Mouse (Mus musculus) splenic B cell, adult 2 months (primary cell): ENCODE measurements around the gene Tmem259.

ENCODE experiments used
- DNase-seq: peaks from one replicate; pipeline ENCODE4 v3.0.0-alpha.2; 2011; ENCODE audit warnings: low read depth, low spot score
- H3K27me3 ChIP-seq: 2 replicates; pipeline ENCODE4 v1.6.1; 2012; ENCODE audit warnings: mild to moderate bottlenecking, low read length, moderate library complexity, mixed read lengths; ENCODE audit not compliant: control insufficient read depth, poor library complexity, insufficient read depth, severe bottlenecking
- H3K36me3 ChIP-seq: 2 replicates; pipeline ENCODE4 v1.6.1; 2012; ENCODE audit warnings: mild to moderate bottlenecking, low read length, moderate library complexity, mixed read lengths; ENCODE audit not compliant: control insufficient read depth, poor library complexity, insufficient read depth, severe bottlenecking

Gene Tmem259

GRCm38 (mm10) chr10:80002829-80003228 lies 18.7 kb upstream of the Tmem259 start:
- DNase-seq, result no peak
- H3K36me3 ChIP-seq, result peaks cover 3% of the 10 kb centered on the region

GRCm38 (mm10) chr10:80001945-80002344 lies 17.8 kb upstream of the Tmem259 start:
- no peak for DNase-seq
- H3K27me3 ChIP-seq, result no peaks in the 10 kb centered on the region
- H3K36me3 ChIP-seq, result peaks cover 3% of the 10 kb centered on the region; the same call in 1 of the 2 replicates

More at GRCm38 (mm10) chr10:80002829-80003228, 18.7 kb upstream of the Tmem259 start:
- H3K27me3 ChIP-seq, result no peaks in the 10 kb centered on the region

- H3K36me3 ChIP-seq, result peaks cover 6% of the 10 kb centered on the region; the same call in 1 of the 2 replicates
- no peak for DNase-seq
- H3K27me3 ChIP-seq, result no peaks in the 10 kb centered on the region
These were observed 13.7 kb upstream of the Tmem259 start for GRCm38 (mm10) chr10:79997819-79998218.

GRCm38 (mm10) chr10:79997034-79997760 lies 13.1 kb upstream of the Tmem259 start:
- Histone ChIP-seq H3K27me3 (no peaks in the 10 kb centered on the region), H3K36me3 (peaks cover 11% of the 10 kb centered on the region)
- peak; percentile 59 for DNase-seq

GRCm38 (mm10) chr10:79996272-79997033 lies 12.3 kb upstream of the Tmem259 start, which contains the start of gene Abca7:
Abca7 (plus strand) TSS chr10:79996494.
- Histone ChIP-seq H3K36me3 (peaks cover 15% of the 10 kb centered on the region), H3K27me3 (no peaks in the 10 kb centered on the region)
- DNase-seq, result peak; percentile 97

GRCm38 (mm10) chr10:79995636-79996035 lies 11.5 kb upstream of the Tmem259 start:
- Histone ChIP-seq H3K27me3 (no peaks in the 10 kb centered on the region), H3K36me3 (peaks cover 16% of the 10 kb centered on the region)
- DNase-seq, result no peak

GRCm38 (mm10) chr10:79994397-79995115 lies 10.4 kb upstream of the Tmem259 start:
- no peaks in the 10 kb centered on the region for H3K27me3 ChIP-seq
- DNase-seq, result peak; percentile 47
- H3K36me3 ChIP-seq, result peaks cover 16% of the 10 kb centered on the region

- Histone ChIP-seq H3K36me3 (peaks cover 16% of the 10 kb centered on the region), H3K27me3 (no peaks in the 10 kb centered on the region)
- DNase-seq, result no peak
These were observed 7.4 kb upstream of the Tmem259 start for GRCm38 (mm10) chr10:79991548-79991947.

GRCm38 (mm10) chr10:79991099-79991498 lies 7.0 kb upstream of the Tmem259 start:
- no peaks in the 10 kb centered on the region for H3K27me3 ChIP-seq
- H3K36me3 ChIP-seq, result peaks cover 16% of the 10 kb centered on the region
- no peak for DNase-seq

GRCm38 (mm10) chr10:79989870-79990269 lies 5.7 kb upstream of the Tmem259 start:
- Histone ChIP-seq H3K27me3 (no peaks in the 10 kb centered on the region), H3K36me3 (peaks cover 16% of the 10 kb centered on the region)
- no peak for DNase-seq

- Histone ChIP-seq H3K36me3 (peaks cover 16% of the 10 kb centered on the region), H3K27me3 (no peaks in the 10 kb centered on the region)
- no peak for DNase-seq
These were observed 5.2 kb upstream of the Tmem259 start for GRCm38 (mm10) chr10:79989272-79989786.

GRCm38 (mm10) chr10:79988506-79989271 lies 4.6 kb upstream of the Tmem259 start, which contains the start of gene Cnn2:
Cnn2 (plus strand) TSS chr10:79988584.
- Histone ChIP-seq H3K27me3 (no peaks in the 10 kb centered on the region), H3K36me3 (peaks cover 16% of the 10 kb centered on the region)
- DNase-seq, result peak; percentile 57

- DNase-seq, result no peak
- H3K36me3 ChIP-seq, result peaks cover 13% of the 10 kb centered on the region
- H3K27me3 ChIP-seq, result no peaks in the 10 kb centered on the region
These were observed 3.8 kb upstream of the Tmem259 start for GRCm38 (mm10) chr10:79987771-79988505.
